Mouse (Mus musculus) G1E (cell line): ENCODE measurements around the gene Usp34. TPM values are rescaled to one million over a fixed set of nuclear protein-coding genes. Genes with fewer than 3 reads are reported as not detected.
"Not testable (repeated sequence)": the region's sequence is repeated elsewhere in the genome, so short reads cannot be mapped to it uniquely, and the experiment has no call there.

Experiments
- ATAC-seq: 2 replicates; pipeline ENCODE4 v1.8.0; 2016; ENCODE audit warnings: mild to moderate bottlenecking; ENCODE audit not compliant: insufficient number of reproducible peaks, poor library complexity, low FRiP score, severe bottlenecking; ENCODE audit errors: extremely low read depth
- DNase-seq: peaks from one replicate; pipeline ENCODE4 v3.0.0; 2012; ENCODE audit warnings: low spot score
- H3K27me3 ChIP-seq: 2 replicates; pipeline ENCODE4 v1.6.1; 2012; ENCODE audit warnings: mild to moderate bottlenecking, low read length, inconsistent platforms; ENCODE audit not compliant: insufficient read depth
- H3K36me3 ChIP-seq: replicated peaks from 2 replicates; pipeline ENCODE3; 2012; ENCODE audit warnings: mild to moderate bottlenecking, inconsistent platforms
- H3K4me1 ChIP-seq: 2 replicates; pipeline ENCODE4 v1.6.1; 2012; ENCODE audit warnings: low read depth, low read length, inconsistent platforms, mixed read lengths; ENCODE audit not compliant: insufficient read depth
- H3K4me3 ChIP-seq: 2 replicates; pipeline ENCODE4 v1.5.1; 2012; ENCODE audit warnings: low read depth, mild to moderate bottlenecking, inconsistent platforms, low read length, moderate library complexity, mixed read lengths
- H3K9me3 ChIP-seq: replicated peaks from 2 replicates; pipeline ENCODE4 v1.6.1; 2012; ENCODE audit warnings: inconsistent platforms
- CTCF ChIP-seq: IDR thresholded peaks from 2 replicates; pipeline ENCODE4 v1.5.1; 2012; ENCODE audit warnings: low read depth, low read length, inconsistent platforms, mixed read lengths
- GATA1 ChIP-seq: IDR thresholded peaks from 2 replicates; pipeline ENCODE4 v1.6.1; 2012; ENCODE audit warnings: borderline replicate concordance, low read length, inconsistent platforms, mixed read lengths
- GATA2 ChIP-seq: IDR thresholded peaks from 2 replicates; pipeline ENCODE4 v1.6.1; 2012; ENCODE audit warnings: low read depth, low read length, inconsistent platforms, borderline replicate concordance
- POLR2AphosphoS5 ChIP-seq: IDR thresholded peaks from 2 replicates; pipeline ENCODE4 v1.6.1; 2012; ENCODE audit warnings: low read depth, low read length, inconsistent platforms; ENCODE audit not compliant: insufficient replicate concordance
- TAL1 ChIP-seq: conservative IDR thresholded peaks from 2 replicates; pipeline ENCODE4 v1.6.1; 2012; ENCODE audit warnings: low read depth, low read length, inconsistent platforms, mixed read lengths
- polyA plus RNA-seq: library from polyadenylated mRNA; stranded (reverse); fragments of >175 nt; gene quantifications from 2 replicates; pipeline ENCODE4 v1.2.3, GENCODE M21; 2012
- total RNA-seq, 2 experiments: library from RNA; stranded (forward) in 1 of 2; stranded (reverse) in 1 of 2; fragments of 200-1000 nt in 1 of 2; fragments of >200 nt in 1 of 2; fragmentation: Nextera tagmentation in 1 of 2; gene quantifications; 2 replicates each; pipeline ENCODE4 v1.2.3; 2014 to 2017

Gene Usp34
- total and polyA plus RNA-seq, 3 experiments = 2.5 to 148 (median 54.8) TPM

- Histone ChIP-seq H3K36me3 (peaks cover 65% of the 10 kb centered on the region), H3K9me3 (no peaks in the 10 kb centered on the region), H3K27me3 (0 out of 2 replicates have a peak, but pooled peaks cover 3% of the 10 kb centered on the region), H3K4me1 (peaks cover 38% of the 10 kb centered on the region), H3K4me3 (no peak overlapping the region)
- DNase-seq (no peak), ATAC-seq (no peak)
- TF ChIP-seq GATA2 (no peak), POLR2AphosphoS5 (no peak), GATA1 (no peak)
Observed at GRCm38 (mm10) chr11:23495231-23495630, 188.5 kb downstream of the Usp34 start.

DNA sequence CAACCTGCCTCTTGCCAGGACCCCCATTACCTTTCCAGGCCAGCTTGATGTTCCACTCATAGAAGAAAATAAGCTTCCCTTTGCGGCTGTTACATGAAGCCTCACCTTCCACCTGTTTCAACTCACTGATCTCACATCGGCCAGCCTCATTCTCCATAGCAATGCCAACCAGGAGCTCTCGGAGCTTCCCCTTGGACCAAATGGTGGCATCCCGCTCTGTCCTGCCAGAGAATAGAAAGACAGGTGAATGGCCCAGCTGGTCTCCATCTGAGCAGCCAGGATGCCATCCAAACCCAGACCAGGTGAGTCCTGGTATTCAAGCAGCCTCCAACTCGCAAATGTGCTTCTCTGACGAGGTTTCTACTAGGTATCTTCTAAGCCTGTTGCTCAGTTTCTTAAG, 190.0 kb downstream of the Usp34 start:
- peaks cover 38% of the 10 kb centered on the region for H3K4me1 ChIP-seq
- no peak for DNase-seq
- peaks cover 50% of the 10 kb centered on the region for H3K36me3 ChIP-seq
- H3K9me3 ChIP-seq = no peaks in the 10 kb centered on the region
- ATAC-seq = no peak
- peak overlapping the region; percentile 99; the same call in 1 of the 2 replicates for H3K4me3 ChIP-seq
- peaks cover 6% of the 10 kb centered on the region for H3K27me3 ChIP-seq
- TF ChIP-seq POLR2AphosphoS5 (no peak), CTCF (no peak), TAL1 (no peak), GATA1 (no peak), GATA2 (no peak)

DNA sequence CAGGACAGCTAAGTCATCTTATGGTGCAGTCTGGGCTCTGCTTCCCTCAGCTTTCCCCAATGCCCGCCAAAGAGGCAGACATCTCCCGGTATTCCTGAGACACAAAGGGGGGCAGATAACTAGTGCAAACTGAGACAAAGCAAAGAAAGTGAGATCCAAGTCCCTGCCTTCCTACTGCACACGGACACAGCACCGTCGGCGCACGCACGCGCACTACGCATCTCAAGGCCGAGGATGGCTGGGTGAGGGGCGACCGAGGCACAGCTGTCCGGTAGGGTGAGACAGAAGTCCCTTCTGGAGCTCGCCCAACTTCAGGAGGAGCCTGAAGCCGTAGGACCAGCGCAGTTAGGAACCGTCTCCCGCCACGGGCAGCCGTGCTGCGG, 190.6 kb downstream of the Usp34 start:
- DNase-seq (peak; percentile 45), ATAC-seq (no peak)
- Histone ChIP-seq H3K9me3 (no peaks in the 10 kb centered on the region), H3K27me3 (peaks cover 6% of the 10 kb centered on the region), H3K4me1 (peaks cover 38% of the 10 kb centered on the region), H3K36me3 (peaks cover 44% of the 10 kb centered on the region), H3K4me3 (peak overlapping the region; percentile 99)
- no peak for TF ChIP-seq POLR2AphosphoS5
- TF ChIP-seq GATA2 = no peak
- no peak for TF ChIP-seq TAL1
- TF ChIP-seq CTCF = no peak
- no peak for TF ChIP-seq GATA1

- peaks cover 8% of the 10 kb centered on the region for H3K27me3 ChIP-seq
- no peaks in the 10 kb centered on the region for H3K9me3 ChIP-seq
- H3K36me3 ChIP-seq = peaks cover 38% of the 10 kb centered on the region
- DNase-seq (peak; percentile 92), ATAC-seq (peak; percentile 91)
- TF ChIP-seq GATA1 (no peak), GATA2 (no peak), CTCF (no peak), POLR2AphosphoS5 (no peak), TAL1 (no peak)
- H3K4me3 ChIP-seq = peak within 1 kb of the TSS; percentile 99
- H3K4me1 ChIP-seq = peaks cover 38% of the 10 kb centered on the region
Observed at GRCm38 (mm10) chr11:23497718-23498509, 191.2 kb downstream of the Usp34 start, which contains the start of gene Ahsa2. TSS of gene Ahsa2 (minus strand) at chr11:23498030.

GRCm38 (mm10) chr11:23498609-23499008, 191.9 kb downstream of the Usp34 start:
- Histone ChIP-seq H3K4me3 (peak overlapping the region; percentile 99), H3K4me1 (peaks cover 38% of the 10 kb centered on the region), H3K9me3 (no peaks in the 10 kb centered on the region), H3K27me3 (peaks cover 12% of the 10 kb centered on the region), H3K36me3 (peaks cover 31% of the 10 kb centered on the region)
- ATAC-seq (no peak), DNase-seq (peak; percentile 18)
- TF ChIP-seq CTCF (no peak), POLR2AphosphoS5 (no peak), GATA2 (no peak), TAL1 (no peak), GATA1 (no peak)

DNA sequence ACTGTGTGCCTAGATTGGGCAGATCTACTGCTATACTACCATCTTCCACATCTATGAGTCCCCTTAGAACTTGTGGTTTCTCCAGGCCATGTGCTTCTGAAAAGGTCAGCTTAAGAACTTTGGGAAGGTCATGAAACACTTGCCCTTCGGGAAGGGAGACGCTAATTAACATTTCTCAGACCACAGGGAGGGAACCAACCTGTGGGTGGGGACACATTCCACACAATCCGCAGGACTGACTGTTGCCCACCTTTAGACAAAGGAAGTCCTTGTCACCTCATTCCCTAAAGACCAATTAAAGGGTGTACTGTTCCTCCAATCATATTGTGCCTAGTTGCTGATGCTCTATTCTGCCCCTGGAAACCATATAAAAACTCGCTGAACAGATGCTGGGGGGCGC, 198.1 kb downstream of the Usp34 start:
- H3K36me3 ChIP-seq, ATAC-seq, H3K4me3 ChIP-seq, H3K9me3 ChIP-seq, H3K4me1 ChIP-seq, DNase-seq: not testable (repeated sequence)
- H3K27me3 ChIP-seq = peaks cover 22% of the 10 kb centered on the region

DNA sequence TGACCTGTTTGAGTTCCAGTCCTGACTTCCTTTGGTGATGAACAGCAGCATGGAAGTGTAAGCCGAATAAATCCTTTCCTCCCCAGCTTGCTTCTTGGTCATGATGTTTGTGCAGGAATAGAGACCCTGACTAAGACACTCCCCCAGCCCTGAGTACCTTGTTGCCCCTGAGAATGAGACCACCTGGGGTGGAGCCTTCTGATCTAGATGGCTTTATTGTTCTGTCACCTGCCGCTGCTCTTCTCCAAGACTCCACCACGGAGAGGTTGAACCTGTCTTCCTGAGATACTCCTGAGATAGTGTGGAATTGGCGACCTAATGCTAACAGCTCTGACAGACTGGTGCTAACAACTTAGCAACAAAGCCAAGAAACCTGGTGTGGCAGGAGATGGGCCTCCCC, 208.1 kb downstream of the Usp34 start:
- H3K4me3 ChIP-seq, H3K36me3 ChIP-seq, DNase-seq, ATAC-seq, H3K4me1 ChIP-seq, H3K9me3 ChIP-seq: not testable (repeated sequence)
- peaks cover 12% of the 10 kb centered on the region; the same call in 1 of the 2 replicates for H3K27me3 ChIP-seq
